Mouse (Mus musculus): Measurements from ENCODE around the gene Fam168a. TPM values are rescaled to one million over a fixed set of nuclear protein-coding genes. Genes with fewer than 3 reads are reported as not detected.
A peak's percentile ranks its signal among the peaks of the same experiment; 100 is the strongest.

The Fam168a gene
- polyA plus RNA-seq, 1 experiment from 2014 or later = 47.4 TPM

- Histone ChIP-seq H3K4me1 (replicated peaks) (peaks cover 20% of the 10 kb centered on the region), H3K9me3 (no peaks in the 10 kb centered on the region), H3K36me3 (no peaks in the 10 kb centered on the region), H3K27ac (no peak overlapping the region), H3K27me3 (ENCODE audit: insufficient read depth, poor library complexity, severe bottlenecking) (no peaks in the 10 kb centered on the region), H3K4me3 (no peak overlapping the region)
- WGBS = 38% methylated on average over 8 of the region's 8 CpGs
- DNase-seq (ENCODE audit: low spot score) = peak; percentile 47
These were observed 109.6 kb downstream of the Fam168a start for GRCm38 (mm10) chr7:100815900-100816570.

GRCm38 (mm10) chr7:100816759-100817441 lies 110.5 kb downstream of the Fam168a start:
- H3K27ac ChIP-seq = no peak overlapping the region
- no peak for DNase-seq (ENCODE audit: low spot score)
- no peaks in the 10 kb centered on the region for H3K27me3 ChIP-seq (ENCODE audit: insufficient read depth, poor library complexity, severe bottlenecking)
- no peaks in the 10 kb centered on the region for H3K36me3 ChIP-seq
- no peaks in the 10 kb centered on the region for H3K9me3 ChIP-seq
- H3K4me1 ChIP-seq (replicated peaks) = peaks cover 20% of the 10 kb centered on the region
- WGBS = 73% methylated on average over 6 of the region's 6 CpGs
- H3K4me3 ChIP-seq = no peak overlapping the region

GRCm38 (mm10) chr7:100817442-100817760 lies 111.0 kb downstream of the Fam168a start:
- WGBS = 85% methylated on average over 2 of the region's 2 CpGs

GRCm38 (mm10) chr7:100818401-100819064 lies 112.1 kb downstream of the Fam168a start:
- no peak overlapping the region for H3K27ac ChIP-seq
- H3K9me3 ChIP-seq = no peaks in the 10 kb centered on the region
- H3K4me1 ChIP-seq (replicated peaks) = peaks cover 20% of the 10 kb centered on the region
- H3K4me3 ChIP-seq = no peak overlapping the region
- no peak for DNase-seq (ENCODE audit: low spot score)
- 88% methylated on average over 4 of the region's 4 CpGs for whole genome bisulfite sequencing
- no peaks in the 10 kb centered on the region for H3K36me3 ChIP-seq
- H3K27me3 ChIP-seq (ENCODE audit: insufficient read depth, poor library complexity, severe bottlenecking) = no peaks in the 10 kb centered on the region

More at GRCm38 (mm10) chr7:100817442-100817760, 111.0 kb downstream of the Fam168a start:
- no peak overlapping the region for H3K4me3 ChIP-seq
- DNase-seq (ENCODE audit: low spot score) = no peak
- no peaks in the 10 kb centered on the region for H3K9me3 ChIP-seq
- no peak overlapping the region for H3K27ac ChIP-seq
- peaks cover 20% of the 10 kb centered on the region for H3K4me1 ChIP-seq (replicated peaks)
- no peaks in the 10 kb centered on the region for H3K36me3 ChIP-seq
- H3K27me3 ChIP-seq (ENCODE audit: insufficient read depth, poor library complexity, severe bottlenecking) = no peaks in the 10 kb centered on the region

GRCm38 (mm10) chr7:100824661-100825060 lies 118.2 kb downstream of the Fam168a start:
- H3K36me3 ChIP-seq = peaks cover 18% of the 10 kb centered on the region
- DNase-seq (ENCODE audit: low spot score) = no peak
- H3K27me3 ChIP-seq (ENCODE audit: insufficient read depth, poor library complexity, severe bottlenecking) = no peaks in the 10 kb centered on the region
- H3K27ac ChIP-seq = no peak overlapping the region
- WGBS = 95% methylated on average over 3 of the region's 3 CpGs
- no peaks in the 10 kb centered on the region for H3K4me1 ChIP-seq (replicated peaks)
- no peaks in the 10 kb centered on the region for H3K9me3 ChIP-seq
- no peak overlapping the region for H3K4me3 ChIP-seq

- no peak overlapping the region for H3K4me3 ChIP-seq
- no peak overlapping the region for H3K27ac ChIP-seq
- no peaks in the 10 kb centered on the region for H3K4me1 ChIP-seq (replicated peaks)
- no peak for DNase-seq (ENCODE audit: low spot score)
- H3K36me3 ChIP-seq = peaks cover 29% of the 10 kb centered on the region
- WGBS = 91% methylated on average over 2 of the region's 2 CpGs
- H3K9me3 ChIP-seq = no peaks in the 10 kb centered on the region
- H3K27me3 ChIP-seq (ENCODE audit: insufficient read depth, poor library complexity, severe bottlenecking) = no peaks in the 10 kb centered on the region
These were observed 122.1 kb downstream of the Fam168a start for GRCm38 (mm10) chr7:100828549-100828948.

GRCm38 (mm10) chr7:100833859-100834258 lies 127.4 kb downstream of the Fam168a start:
- H3K4me1 ChIP-seq (replicated peaks) = no peaks in the 10 kb centered on the region
- H3K27ac ChIP-seq = no peak overlapping the region
- H3K4me3 ChIP-seq = no peak overlapping the region
- 93% methylated on average over 1 of the region's 1 CpGs for WGBS
- no peaks in the 10 kb centered on the region for H3K27me3 ChIP-seq (ENCODE audit: insufficient read depth, poor library complexity, severe bottlenecking)
- peaks cover 62% of the 10 kb centered on the region for H3K36me3 ChIP-seq
- DNase-seq (ENCODE audit: low spot score) = no peak
- H3K9me3 ChIP-seq = no peaks in the 10 kb centered on the region

GRCm38 (mm10) chr7:100835168-100835567 lies 128.7 kb downstream of the Fam168a start:
- Histone ChIP-seq H3K4me1 (replicated peaks) (no peaks in the 10 kb centered on the region), H3K9me3 (no peaks in the 10 kb centered on the region), H3K4me3 (no peak overlapping the region), H3K27me3 (ENCODE audit: insufficient read depth, poor library complexity, severe bottlenecking) (no peaks in the 10 kb centered on the region), H3K27ac (no peak overlapping the region), H3K36me3 (peaks cover 62% of the 10 kb centered on the region)
- no peak for DNase-seq (ENCODE audit: low spot score)
- WGBS = 89% methylated on average over 7 of the region's 7 CpGs

- no peak overlapping the region for H3K27ac ChIP-seq
- H3K4me1 ChIP-seq (replicated peaks) = no peaks in the 10 kb centered on the region
- no peaks in the 10 kb centered on the region for H3K27me3 ChIP-seq (ENCODE audit: insufficient read depth, poor library complexity, severe bottlenecking)
- H3K4me3 ChIP-seq = no peak overlapping the region
- H3K36me3 ChIP-seq = peaks cover 62% of the 10 kb centered on the region
- no peaks in the 10 kb centered on the region for H3K9me3 ChIP-seq
- 89% methylated on average over 6 of the region's 6 CpGs for WGBS
- no peak for DNase-seq (ENCODE audit: low spot score)
These were observed 129.3 kb downstream of the Fam168a start for GRCm38 (mm10) chr7:100835711-100836110.

- H3K36me3 ChIP-seq = peaks cover 59% of the 10 kb centered on the region
- no peak overlapping the region for H3K27ac ChIP-seq
- no peak for DNase-seq (ENCODE audit: low spot score)
- 90% methylated on average over 10 of the region's 10 CpGs for WGBS
- H3K9me3 ChIP-seq = no peaks in the 10 kb centered on the region
- H3K4me1 ChIP-seq (replicated peaks) = no peaks in the 10 kb centered on the region
- H3K27me3 ChIP-seq (ENCODE audit: insufficient read depth, poor library complexity, severe bottlenecking) = no peaks in the 10 kb centered on the region
- H3K4me3 ChIP-seq = no peak overlapping the region
These were observed 130.2 kb downstream of the Fam168a start for GRCm38 (mm10) chr7:100836657-100837056.

- DNase-seq (ENCODE audit: low spot score) = no peak
- no peak overlapping the region for H3K27ac ChIP-seq
These were observed 131.3 kb downstream of the Fam168a start for GRCm38 (mm10) chr7:100837701-100838100.

GRCm38 (mm10) chr7:100839632-100840402 lies 133.4 kb downstream of the Fam168a start:
- Histone ChIP-seq H3K4me3 (no peak overlapping the region), H3K27me3 (ENCODE audit: insufficient read depth, poor library complexity, severe bottlenecking) (no peaks in the 10 kb centered on the region), H3K27ac (no peak overlapping the region), H3K4me1 (replicated peaks) (no peaks in the 10 kb centered on the region), H3K36me3 (peaks cover 49% of the 10 kb centered on the region), H3K9me3 (no peaks in the 10 kb centered on the region)
- no peak for DNase-seq (ENCODE audit: low spot score)
- 94% methylated on average over 6 of the region's 6 CpGs for WGBS

More at GRCm38 (mm10) chr7:100837701-100838100, 131.3 kb downstream of the Fam168a start:
- no peaks in the 10 kb centered on the region for H3K9me3 ChIP-seq
- 70% methylated on average over 1 of the region's 1 CpGs for WGBS
- H3K4me1 ChIP-seq (replicated peaks) = no peaks in the 10 kb centered on the region
- peaks cover 66% of the 10 kb centered on the region for H3K36me3 ChIP-seq
- H3K27me3 ChIP-seq (ENCODE audit: insufficient read depth, poor library complexity, severe bottlenecking) = no peaks in the 10 kb centered on the region
- no peak overlapping the region for H3K4me3 ChIP-seq
